Mouse (Mus musculus) gastrocnemius, postnatal 14 days (tissue): ENCODE measurements around the gene Ephb1. TPM values are rescaled to one million over a fixed set of nuclear protein-coding genes. Genes with fewer than 3 reads are reported as not detected.

ENCODE experiments used
- DNase-seq: peaks from one replicate; pipeline ENCODE4 v3.0.0; 2021; ENCODE audit warnings: mixed read lengths
- intact Hi-C: fragments of 180-260 bp; cut with DNase I; formaldehyde crosslinking; loops from one replicate; pipeline ENCODE4 v1.15.1; 2025; ENCODE audit warnings: low total_unique reads
- total RNA-seq, 2 experiments: library from RNA; stranded (reverse); gene quantifications; 2 replicates each; pipeline ENCODE4 v1.2.3; 2021

Ephb1 gene
- total RNA-seq, 2 experiments from 2014 or later = 2.6 to 3.4 TPM

- intact Hi-C loops = no loop called here
- no peak for DNase-seq
Observed at GRCm38 (mm10) chr9:102026136-102026535, 328.4 kb downstream of the Ephb1 start.

GRCm38 (mm10) chr9:102025141-102025540, 329.4 kb downstream of the Ephb1 start:
- intact Hi-C loops = no loop called here
- no peak for DNase-seq

DNA sequence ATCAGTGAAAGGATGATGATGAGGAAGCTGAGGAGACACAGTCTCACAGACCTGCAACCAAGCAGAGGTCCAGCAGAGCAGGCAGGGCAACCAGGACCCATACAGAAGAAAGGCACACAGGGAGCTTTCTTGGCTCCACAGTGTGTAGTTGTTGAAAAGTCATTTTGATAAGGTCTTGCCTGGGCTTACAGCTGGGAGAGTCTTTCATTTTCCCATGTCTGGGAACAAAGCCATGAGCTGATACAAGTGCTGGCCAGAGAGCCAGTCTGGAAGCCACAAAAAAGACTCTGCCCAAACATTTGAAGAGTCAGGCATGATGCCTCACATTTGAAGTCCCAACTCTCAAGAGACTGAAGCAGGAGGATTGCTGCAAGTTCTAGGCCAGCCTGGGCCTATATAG, 339.0 kb downstream of the Ephb1 start:
- no peak for DNase-seq
- intact Hi-C loops = no loop called here

GRCm38 (mm10) chr9:102007706-102008105, 346.8 kb downstream of the Ephb1 start:
- intact Hi-C loops = loop anchor here (5.0 kb wide), 1 partner anchor 690 kb away; no protein-coding TSS in a partner anchor
- DNase-seq = no peak

DNA sequence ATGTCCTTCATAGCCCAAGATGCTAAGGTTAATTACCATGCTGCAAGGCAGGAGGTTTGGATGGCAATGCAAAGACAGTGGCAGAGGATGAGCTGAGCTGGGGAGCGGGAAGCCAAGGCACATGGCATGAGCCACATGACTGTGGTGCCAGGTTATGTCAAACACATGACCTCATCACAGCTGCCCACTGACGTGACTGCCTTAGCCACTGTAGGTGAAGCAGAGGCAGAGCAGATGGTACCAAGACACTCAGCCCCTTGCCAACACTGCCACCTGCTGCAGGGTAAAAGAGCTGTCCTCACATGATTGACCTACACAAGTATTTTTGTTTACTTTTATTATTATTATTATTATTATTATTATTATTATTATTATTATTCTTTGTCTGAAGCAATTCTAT, 348.0 kb downstream of the Ephb1 start:
- peak; percentile 36 for DNase-seq
- intact Hi-C loops = loop anchor here (5.0 kb wide), 1 partner anchor 689 kb away; no protein-coding TSS in a partner anchor

DNA sequence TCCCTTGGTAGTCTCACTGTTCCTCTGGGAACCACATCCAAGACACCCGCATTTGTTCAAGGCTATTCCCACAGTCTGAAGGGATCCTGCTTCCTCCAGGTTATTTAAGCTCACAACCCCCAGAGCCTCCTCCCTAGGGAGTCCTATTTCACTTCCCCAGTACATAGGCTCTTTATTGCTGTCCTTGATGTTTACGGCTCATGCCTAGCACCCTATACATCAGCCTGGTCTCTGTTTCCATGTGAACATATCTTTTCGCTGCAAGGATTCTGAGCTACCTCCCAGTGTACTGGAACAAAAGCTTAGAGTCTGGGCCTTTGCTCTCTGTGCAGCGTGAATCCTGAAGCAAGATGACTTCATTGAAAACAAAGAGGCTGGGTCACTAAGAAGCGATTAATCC, 351.6 kb downstream of the Ephb1 start:
- DNase-seq = no peak
- intact Hi-C loops = loop anchor here (5.0 kb wide), 1 partner anchor 311 kb away; no protein-coding TSS in a partner anchor

DNA sequence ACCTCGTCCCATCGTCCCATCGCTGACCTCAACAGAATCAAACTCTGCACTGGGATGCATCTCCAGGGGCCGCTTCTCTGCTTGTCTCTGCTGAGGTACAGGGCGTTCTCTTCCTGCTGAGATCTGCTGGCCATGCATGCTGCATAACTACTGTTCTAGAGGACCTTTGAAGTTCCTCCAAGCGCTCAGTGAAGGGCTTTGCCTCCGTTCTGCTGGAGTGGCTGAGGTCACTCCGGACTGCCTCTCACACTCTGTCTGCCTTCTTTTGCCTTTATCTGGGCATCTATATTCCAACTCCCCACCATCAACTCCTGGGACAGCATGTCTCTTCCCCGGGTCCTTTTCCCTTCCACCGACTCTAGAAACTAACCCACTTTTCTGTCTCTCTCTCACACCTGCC, 352.3 kb downstream of the Ephb1 start:
- no peak for DNase-seq
- intact Hi-C loops = loop anchor here (5.0 kb wide), 1 partner anchor 310 kb away; no protein-coding TSS in a partner anchor

DNA sequence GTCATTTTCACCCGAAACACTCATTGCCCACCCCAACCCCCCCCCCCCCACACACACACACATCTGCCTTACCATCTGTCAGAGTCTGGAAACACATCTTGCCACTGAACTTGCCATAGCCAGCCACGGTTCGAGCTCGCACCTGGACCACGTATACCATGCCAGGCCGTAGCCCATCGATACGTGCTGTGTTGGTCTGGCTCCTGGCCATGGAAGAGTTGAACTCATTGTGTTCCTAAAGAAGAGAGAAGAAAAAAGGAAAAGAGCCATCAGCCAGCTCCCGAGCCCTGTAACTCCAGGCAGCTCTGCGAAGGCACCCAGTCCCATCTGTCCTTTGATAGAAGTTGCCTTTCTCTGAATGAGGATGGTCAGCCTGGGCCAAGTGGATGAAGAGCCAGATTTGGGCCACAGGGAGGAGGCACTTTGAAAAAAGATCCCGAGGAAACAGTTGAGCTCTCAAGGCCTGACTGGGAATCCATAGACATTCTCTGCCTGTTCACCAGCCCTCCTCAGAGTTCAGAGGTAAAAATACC, 352.8 kb downstream of the Ephb1 start:
- no peak for DNase-seq
- intact Hi-C loops = loop anchor here (5.0 kb wide), 1 partner anchor 309 kb away; no protein-coding TSS in a partner anchor

GRCm38 (mm10) chr9:101999690-102000089, 354.8 kb downstream of the Ephb1 start:
- intact Hi-C loops = loop anchor here (5.0 kb wide), 1 partner anchor 307 kb away; no protein-coding TSS in a partner anchor
- no peak for DNase-seq

DNA sequence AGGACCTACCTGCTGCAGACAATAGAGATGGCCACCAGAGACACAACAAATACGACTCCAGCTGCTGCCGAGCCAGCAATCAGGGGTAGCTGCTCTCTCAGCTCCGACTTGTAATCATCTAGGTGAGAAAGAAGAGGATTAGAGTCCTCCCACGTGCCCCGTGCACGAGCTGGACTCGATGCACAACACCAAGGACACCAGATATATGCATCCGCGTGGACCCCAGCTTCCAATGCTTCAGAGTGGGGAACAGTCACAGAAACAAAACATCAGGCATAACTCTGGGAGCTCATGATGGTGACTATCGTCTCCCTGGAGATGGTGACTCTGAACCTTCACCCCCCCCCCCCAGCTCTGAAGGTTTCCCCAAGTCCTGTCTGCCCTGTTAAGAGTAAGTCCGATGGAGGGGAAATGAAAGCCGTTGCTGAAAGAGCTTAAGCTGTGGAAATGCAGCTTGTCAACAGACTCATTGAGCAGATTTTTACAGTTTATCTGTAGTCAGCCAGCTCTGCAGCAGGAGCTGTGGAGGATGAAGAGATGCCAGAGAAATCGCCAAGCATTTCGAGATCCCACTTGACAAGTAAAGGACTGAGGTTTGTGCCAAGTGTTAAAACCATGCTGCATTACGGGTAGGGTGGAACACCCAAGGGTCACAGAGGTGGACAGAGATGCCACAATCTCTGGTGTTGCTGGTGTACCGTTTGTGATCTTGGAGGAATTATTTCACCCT, 357.6 kb downstream of the Ephb1 start:
- DNase-seq = no peak
- intact Hi-C loops = no loop called here

GRCm38 (mm10) chr9:101996183-101996582, 358.3 kb downstream of the Ephb1 start:
- intact Hi-C loops = no loop called here
- DNase-seq = no peak

DNA sequence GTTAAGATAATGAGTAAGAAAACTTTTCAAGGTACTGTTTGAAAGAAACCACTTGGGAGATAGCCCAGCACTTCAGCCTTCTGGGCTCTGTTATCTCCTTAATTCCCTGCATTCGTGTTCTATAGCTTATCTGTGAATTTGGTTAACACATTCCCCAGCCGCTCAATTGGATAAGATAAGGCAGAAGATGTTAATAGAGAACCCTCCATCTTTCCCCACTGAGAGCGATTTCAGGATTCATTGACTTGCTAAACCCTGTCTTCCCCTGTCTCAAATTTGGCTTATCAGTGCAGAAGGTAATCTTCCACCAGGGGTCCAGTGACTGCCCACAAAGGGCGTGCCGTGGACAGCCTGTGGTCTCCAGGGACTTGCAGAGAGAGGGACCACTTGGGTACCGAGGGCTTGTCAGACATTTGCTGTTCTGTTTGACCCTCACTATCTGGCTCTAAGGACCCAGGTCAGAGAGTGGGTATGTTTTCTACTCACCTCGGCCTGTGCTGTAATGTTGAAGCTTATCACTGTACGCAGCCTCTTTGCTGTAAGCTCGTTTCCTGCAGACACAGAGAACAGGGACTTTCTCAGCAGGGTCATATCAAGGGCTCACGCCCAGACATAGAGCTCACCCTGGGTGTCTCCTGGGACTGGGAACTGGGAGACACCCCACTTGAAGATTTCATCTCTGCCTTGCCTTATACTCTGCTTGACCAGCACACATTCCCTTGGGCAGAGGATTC, 358.9 kb downstream of the Ephb1 start:
- intact Hi-C loops = no loop called here

GRCm38 (mm10) chr9:101994086-101994485, 360.4 kb downstream of the Ephb1 start:
- intact Hi-C loops = no loop called here
- DNase-seq = no peak

More for the DNA sequence above, 358.9 kb downstream of the Ephb1 start:
- DNase-seq = no peak

- no peak for DNase-seq
- intact Hi-C loops = no loop called here
Observed at GRCm38 (mm10) chr9:101990836-101991235, 363.7 kb downstream of the Ephb1 start.

- intact Hi-C loops = no loop called here
- no peak for DNase-seq
Observed at GRCm38 (mm10) chr9:101990032-101990431, 364.5 kb downstream of the Ephb1 start.

DNA sequence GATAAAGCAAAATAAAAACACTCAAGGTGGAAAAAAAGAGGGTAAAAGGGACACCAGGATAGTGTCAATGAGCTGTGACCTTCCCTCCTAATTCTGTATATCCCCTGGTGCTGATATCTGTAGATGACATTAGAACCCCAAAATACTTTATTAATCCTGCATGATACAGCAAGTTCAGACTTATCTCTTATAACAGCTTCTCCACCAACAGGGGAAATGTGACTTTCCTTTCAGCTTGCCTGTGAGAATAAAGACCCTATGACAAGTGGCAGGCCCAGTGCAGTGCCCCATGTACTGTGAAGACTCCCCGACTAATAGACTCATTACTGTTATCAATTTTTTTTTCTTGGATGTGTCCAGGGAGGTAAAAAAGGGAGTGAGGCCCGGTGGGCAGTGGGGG, 367.6 kb downstream of the Ephb1 start:
- DNase-seq = no peak
- intact Hi-C loops = no loop called here

- no peak for DNase-seq
- intact Hi-C loops = no loop called here
Observed at GRCm38 (mm10) chr9:101982378-101982777, 372.1 kb downstream of the Ephb1 start.

- intact Hi-C loops = no loop called here
Observed at GRCm38 (mm10) chr9:101981161-101981560, 373.3 kb downstream of the Ephb1 start.

DNA sequence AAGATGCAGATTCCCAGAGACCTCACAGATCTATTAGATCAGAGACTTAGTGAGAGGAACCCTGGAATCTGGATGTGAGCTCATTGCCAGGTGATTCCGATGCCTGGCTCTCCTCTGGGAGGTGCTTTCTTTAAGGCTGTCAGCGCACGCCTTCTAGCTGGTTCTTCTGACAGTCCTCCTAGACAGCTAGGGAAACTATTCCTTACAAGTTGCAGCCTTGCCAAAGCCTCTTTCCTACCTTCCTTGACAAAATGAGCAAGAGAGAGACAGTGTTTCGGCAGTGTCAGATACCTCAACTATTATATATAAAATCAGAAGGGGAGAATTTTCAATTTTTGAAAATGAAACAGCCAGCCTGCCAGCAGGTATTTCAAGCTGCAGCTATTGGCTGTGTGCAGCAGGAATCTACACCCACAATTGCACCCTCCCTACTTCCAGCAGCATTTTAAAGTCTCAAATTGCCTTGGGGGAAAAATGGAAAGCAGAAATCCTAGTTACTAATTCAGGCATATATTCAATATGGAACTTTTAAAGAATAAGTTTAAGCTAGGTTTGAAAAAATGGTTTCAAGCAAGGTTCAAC, 377.5 kb downstream of the Ephb1 start:
- intact Hi-C loops = no loop called here
- DNase-seq = no peak

More at GRCm38 (mm10) chr9:101981161-101981560, 373.3 kb downstream of the Ephb1 start:
- no peak for DNase-seq

DNA sequence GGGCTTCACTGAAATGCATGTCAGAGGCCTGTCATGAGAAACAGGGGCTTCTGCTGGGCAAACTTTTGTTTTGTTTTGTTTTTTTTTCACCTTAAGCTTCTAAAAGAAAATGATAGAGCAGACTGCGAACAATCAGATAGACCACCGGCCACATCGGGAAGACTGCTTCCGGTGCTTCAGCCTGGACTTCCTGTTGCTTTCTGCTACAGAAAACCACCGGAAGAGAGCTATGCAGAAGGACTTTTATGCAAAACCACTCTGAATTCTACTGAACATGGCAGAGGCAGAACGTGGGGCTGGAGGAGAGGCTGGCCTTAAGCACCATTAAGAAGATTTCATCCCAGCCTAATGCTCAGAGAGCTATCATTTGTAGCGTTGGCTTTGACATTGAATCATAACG, 382.2 kb downstream of the Ephb1 start:
- no peak for DNase-seq
- intact Hi-C loops = no loop called here
